Mouse (Mus musculus) spleen, adult 2 months (tissue): Measurements from ENCODE around the gene 1700008O03Rik. TPM values are rescaled to one million over a fixed set of nuclear protein-coding genes. Genes with fewer than 3 reads are reported as not detected.
A peak's percentile ranks its signal among the peaks of the same experiment; 100 is the strongest.

Experiments used
- DNase-seq, 2 experiments: peaks; one replicate each; pipeline versions ENCODE4 v3.0.0 to v3.0.0-alpha.2; 2012 to 2021; ENCODE audit warnings: low spot score in 2 of 2, low read depth in 1 of 2
- H3K27ac ChIP-seq: fragments of 200-500 bp; 2 replicates; pipeline ENCODE4 v1.5.1; 2012; ENCODE audit warnings: low read length, inconsistent platforms; ENCODE audit not compliant: insufficient read depth
- H3K27me3 ChIP-seq: fragments of 200-500 bp; 2 replicates; pipeline ENCODE4 v1.6.1; 2012; ENCODE audit warnings: mild to moderate bottlenecking, moderate library complexity, low read length, inconsistent platforms; ENCODE audit not compliant: control insufficient read depth, insufficient read depth
- H3K36me3 ChIP-seq: fragments of 200-500 bp; 2 replicates; pipeline ENCODE4 v1.6.1; 2012; ENCODE audit warnings: mild to moderate bottlenecking, low read length, inconsistent platforms; ENCODE audit not compliant: control insufficient read depth, insufficient read depth
- H3K4me1 ChIP-seq: fragments of 200-500 bp; 2 replicates; pipeline ENCODE4 v1.6.1; 2011; ENCODE audit warnings: inconsistent platforms; ENCODE audit not compliant: control insufficient read depth, insufficient read depth, insufficient read length
- H3K4me3 ChIP-seq: fragments of 200-500 bp; 2 replicates; pipeline ENCODE4 v1.5.1; 2011; ENCODE audit warnings: mild to moderate bottlenecking, inconsistent platforms; ENCODE audit not compliant: insufficient read depth, insufficient read length; ENCODE audit errors: extremely low read depth
- CTCF ChIP-seq: fragments of 200-500 bp; IDR thresholded peaks from 2 replicates; pipeline ENCODE4 v1.5.1; 2011; ENCODE audit warnings: mild to moderate bottlenecking, inconsistent platforms; ENCODE audit not compliant: insufficient read depth, insufficient read length, insufficient replicate concordance; ENCODE audit errors: extremely low read depth
- POLR2A ChIP-seq: fragments of 200-500 bp; IDR thresholded peaks from 2 replicates; pipeline ENCODE4 v1.6.1; 2011; ENCODE audit warnings: low read depth, low read length, inconsistent platforms
- WGBS: fragments of 180-500 bp; shearing (Covaris S2); methylation state at CpG from one replicate; pipeline ENCODE4 v1.1.7; 2018; 5-methylcytosine and 5-hydroxymethylcytosine counted together
- polyA plus RNA-seq: library from polyadenylated mRNA; depleted of rRNA; stranded (reverse); fragments of >200 nt; gene quantifications from 2 replicates; pipeline ENCODE4 v1.2.3, GENCODE M21; 2012

1700008O03Rik gene
- polyA plus RNA-seq, 1 experiment, result 0.40 TPM

GRCm38 (mm10) chr7:44428171-44428950, 42.7 kb upstream of the 1700008O03Rik start:
- DNase-seq, result no peak
- no peak for TF ChIP-seq CTCF
- TF ChIP-seq POLR2A, result no peak
- H3K4me1 ChIP-seq, result no peaks in the 10 kb centered on the region
- H3K36me3 ChIP-seq, result no peaks in the 10 kb centered on the region
- no peak overlapping the region for H3K4me3 ChIP-seq
- WGBS, result 11% methylated on average over 14 of the region's 38 CpGs
- no peak overlapping the region for H3K27ac ChIP-seq
- peaks cover 20% of the 10 kb centered on the region for H3K27me3 ChIP-seq

- Histone ChIP-seq H3K4me1 (no peaks in the 10 kb centered on the region), H3K4me3 (no peak overlapping the region), H3K36me3 (no peaks in the 10 kb centered on the region), H3K27ac (no peak overlapping the region), H3K27me3 (peaks cover 20% of the 10 kb centered on the region)
- no peak for DNase-seq
- TF ChIP-seq POLR2A (no peak), CTCF (no peak)
- WGBS, result 43% methylated on average over 8 of the region's 8 CpGs
Measured at GRCm38 (mm10) chr7:44427666-44428065, 42.0 kb upstream of the 1700008O03Rik start.

GRCm38 (mm10) chr7:44413307-44413706, 27.7 kb upstream of the 1700008O03Rik start:
- H3K27me3 ChIP-seq, result no peaks in the 10 kb centered on the region
- no peak overlapping the region for H3K4me3 ChIP-seq
- no peak for TF ChIP-seq POLR2A
- TF ChIP-seq CTCF, result no peak
- H3K27ac ChIP-seq, result no peak overlapping the region
- DNase-seq, result no peak
- WGBS, result 83% methylated on average over 6 of the region's 6 CpGs
- no peaks in the 10 kb centered on the region for H3K4me1 ChIP-seq
- no peaks in the 10 kb centered on the region for H3K36me3 ChIP-seq

- H3K27me3 ChIP-seq, result no peaks in the 10 kb centered on the region
- TF ChIP-seq CTCF (no peak), POLR2A (no peak)
- WGBS, result 92% methylated on average over 4 of the region's 4 CpGs
- no peaks in the 10 kb centered on the region for H3K4me1 ChIP-seq
- no peak for DNase-seq
- H3K4me3 ChIP-seq, result no peak overlapping the region
- H3K36me3 ChIP-seq, result no peaks in the 10 kb centered on the region
- H3K27ac ChIP-seq, result no peak overlapping the region
Measured at GRCm38 (mm10) chr7:44411144-44411543, 25.5 kb upstream of the 1700008O03Rik start.

- Histone ChIP-seq H3K4me3 (no peak overlapping the region), H3K27ac (no peak overlapping the region), H3K36me3 (no peaks in the 10 kb centered on the region), H3K4me1 (no peaks in the 10 kb centered on the region; the same call in 1 of the 2 replicates), H3K27me3 (0 out of 2 replicates have a peak, but pooled peaks cover 1% of the 10 kb centered on the region)
- no peak for TF ChIP-seq POLR2A
- no peak for TF ChIP-seq CTCF
- 11% methylated on average over 5 of the region's 5 CpGs for WGBS
- DNase-seq, result peak in 1 of 2 experiments; percentile 7
Measured at GRCm38 (mm10) chr7:44406015-44406355, 20.4 kb upstream of the 1700008O03Rik start.

- no peak for TF ChIP-seq CTCF
- TF ChIP-seq POLR2A, result no peak
- Histone ChIP-seq H3K36me3 (no peaks in the 10 kb centered on the region), H3K4me3 (peak overlapping the region; percentile 49; the same call in 1 of the 2 replicates), H3K4me1 (no peaks in the 10 kb centered on the region; the same call in 1 of the 2 replicates), H3K27me3 (0 out of 2 replicates have a peak, but pooled peaks cover 1% of the 10 kb centered on the region), H3K27ac (no peak overlapping the region)
- DNase-seq, result peak; percentile 68 to 76
- 4% methylated on average over 27 of the region's 27 CpGs for WGBS
Measured at GRCm38 (mm10) chr7:44405346-44406014, 19.9 kb upstream of the 1700008O03Rik start.
